Mouse (Mus musculus) heart, embryonic 14.5 days (tissue): ENCODE measurements around the gene Hao2. TPM values are rescaled to one million over a fixed set of nuclear protein-coding genes. Genes with fewer than 3 reads are reported as not detected.

ENCODE experiments used
- ATAC-seq: fragments of 200-750 bp; cut with Nextera tagmentation; 2 replicates; pipeline ENCODE4 v1.8.0; 2017; ENCODE audit warnings: low read depth, moderate TSS enrichment; ENCODE audit not compliant: insufficient number of reproducible peaks, insufficient read depth, low FRiP score
- H3K27ac ChIP-seq, 2 experiments: fragments of 200-500 bp in 1 of 2; fragments of 300-500 bp in 1 of 2; sonication (generic) in 1 of 2; replicated peaks in 1 of 2; 2 replicates each; pipeline ENCODE4 v1.5.1; 2012 to 2014; ENCODE audit warnings: low read depth in 2 of 2, low read length in 2 of 2, control low read depth in 1 of 2, mild to moderate bottlenecking in 1 of 2, mixed read lengths in 1 of 2; ENCODE audit not compliant: control insufficient read depth in 1 of 2, insufficient read depth in 1 of 2
- H3K27me3 ChIP-seq: fragments of 300-500 bp; sonication (generic); 2 replicates; pipeline ENCODE4 v1.6.1; 2014; ENCODE audit warnings: mild to moderate bottlenecking, low read length, control low read depth; ENCODE audit not compliant: control insufficient read depth, insufficient read depth
- H3K36me3 ChIP-seq: fragments of 300-500 bp; sonication (generic); 2 replicates; pipeline ENCODE4 v1.6.1; 2014; ENCODE audit warnings: mild to moderate bottlenecking, control low read depth, low read length, mixed read lengths; ENCODE audit not compliant: control insufficient read depth, insufficient read depth
- H3K4me1 ChIP-seq, 2 experiments: fragments of 200-500 bp in 1 of 2; fragments of 300-500 bp in 1 of 2; sonication (generic) in 1 of 2; 2 replicates each; pipeline ENCODE4 v1.6.1; 2012 to 2014; ENCODE audit warnings: low read length in 2 of 2, control low read depth in 1 of 2, mixed read lengths in 1 of 2; ENCODE audit not compliant: control insufficient read depth in 2 of 2, insufficient read depth in 2 of 2
- H3K4me2 ChIP-seq: fragments of 300-500 bp; sonication (generic); 2 replicates; pipeline ENCODE4 v1.6.1; 2014; ENCODE audit warnings: mild to moderate bottlenecking, low read length
- H3K4me3 ChIP-seq, 2 experiments: fragments of 200-500 bp in 1 of 2; fragments of 300-500 bp in 1 of 2; sonication (generic) in 1 of 2; 2 replicates each; pipeline ENCODE4 v1.5.1; 2012 to 2014; ENCODE audit warnings: low read length in 2 of 2, mild to moderate bottlenecking in 2 of 2, control low read depth in 1 of 2, low read depth in 1 of 2, moderate library complexity in 1 of 2; ENCODE audit not compliant: control insufficient read depth in 1 of 2, insufficient read depth in 1 of 2
- H3K9ac ChIP-seq: fragments of 300-500 bp; sonication (generic); 2 replicates; pipeline ENCODE4 v1.6.1; 2014; ENCODE audit warnings: mild to moderate bottlenecking, low read length
- H3K9me3 ChIP-seq: fragments of 300-500 bp; sonication (generic); 2 replicates; pipeline ENCODE4 v1.6.1; 2016; ENCODE audit warnings: low read length, control low read depth; ENCODE audit not compliant: control insufficient read depth
- WGBS: fragments of 180-500 bp; shearing (Covaris S2); extraction: QIAGEN DNeasy Blood & Tissue Kit; methylation state at CpG from one replicate; pipeline ENCODE4 v1.1.7; 2014; 5-methylcytosine and 5-hydroxymethylcytosine counted together
- polyA plus RNA-seq: library from polyadenylated mRNA; unstranded; fragments of >200 nt; fragmentation: Nextera tagmentation; extraction: Ambion mirVana; gene quantifications from 2 replicates; pipeline ENCODE4 v1.2.1, GENCODE M21; 2014

The Hao2 gene
- polyA plus RNA-seq, 1 experiment from 2014 or later, result not detected

DNA sequence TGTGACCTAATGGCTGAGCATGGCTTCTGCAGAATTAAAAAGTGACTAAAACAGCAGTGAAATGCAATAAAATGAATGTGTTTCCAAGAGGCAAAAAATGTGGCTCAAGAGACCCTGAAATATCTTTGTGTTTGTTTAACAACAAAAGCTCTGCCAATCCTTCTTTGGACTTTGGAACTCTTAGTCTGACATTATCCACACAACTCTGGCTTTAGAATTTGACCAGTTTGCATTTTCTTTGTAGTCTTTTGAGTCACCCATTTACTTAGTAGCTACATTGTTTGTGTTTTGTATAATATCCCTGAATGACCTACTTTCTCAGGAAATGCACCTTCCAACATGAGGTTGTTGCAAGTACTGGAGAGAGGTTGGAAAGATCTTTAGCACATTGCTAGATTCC, 39.4 kb upstream of the Hao2 start:
- Histone ChIP-seq H3K4me1 (no peaks in the 10 kb centered on the region), H3K4me2 (no peak overlapping the region), H3K27ac (no peak overlapping the region), H3K4me3 (no peak overlapping the region), H3K36me3 (no peaks in the 10 kb centered on the region), H3K9me3 (no peaks in the 10 kb centered on the region), H3K9ac (no peak overlapping the region), H3K27me3 (no peaks in the 10 kb centered on the region)
- no peak for ATAC-seq

DNA sequence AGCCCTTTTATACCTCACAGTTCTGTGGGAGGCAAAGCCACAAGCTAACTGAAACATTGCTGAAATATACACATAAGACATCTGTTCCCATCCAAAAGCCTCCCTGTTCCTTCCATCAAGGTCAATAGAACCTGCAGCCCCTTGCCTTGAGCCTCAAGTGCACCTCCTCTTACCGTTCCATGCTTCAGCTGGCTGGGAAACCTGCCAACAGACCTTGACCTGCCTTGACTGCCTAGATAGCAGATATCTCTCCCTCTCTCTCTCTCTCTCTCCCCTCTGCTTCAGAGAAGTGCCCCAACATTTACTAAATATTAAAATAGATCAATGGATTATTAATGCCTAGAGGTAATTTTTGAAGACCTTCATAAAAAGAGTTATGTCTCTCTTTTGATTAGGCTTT, 38.8 kb upstream of the Hao2 start:
- Histone ChIP-seq H3K9me3 (no peaks in the 10 kb centered on the region), H3K36me3 (no peaks in the 10 kb centered on the region), H3K4me3 (no peak overlapping the region), H3K27me3 (no peaks in the 10 kb centered on the region), H3K27ac (no peak overlapping the region), H3K9ac (no peak overlapping the region), H3K4me2 (no peak overlapping the region), H3K4me1 (no peaks in the 10 kb centered on the region)
- ATAC-seq, result no peak
- WGBS, result 4% methylated on average over 1 of the region's 1 CpGs

DNA sequence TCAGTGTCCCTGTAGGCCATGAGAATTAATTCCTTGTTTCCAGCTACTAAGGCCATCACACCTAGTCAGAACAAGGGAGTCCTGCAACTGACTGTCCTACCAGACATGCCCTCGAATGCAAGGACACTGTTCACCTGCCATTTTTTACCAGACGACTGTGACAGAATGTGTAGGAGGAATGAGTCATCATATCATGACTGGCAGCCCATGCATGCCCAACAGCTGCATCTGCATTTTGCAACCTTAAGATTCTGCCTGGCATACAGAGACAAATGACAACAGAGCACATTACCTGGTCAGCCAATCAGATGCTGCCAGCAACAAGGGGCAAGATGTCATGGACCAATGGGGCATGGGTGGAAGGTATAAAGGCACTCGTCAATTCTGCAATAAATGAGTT, 27.4 kb upstream of the Hao2 start:
- H3K36me3 ChIP-seq, result no peaks in the 10 kb centered on the region
- no peak overlapping the region for H3K27ac ChIP-seq
- 69% methylated on average over 3 of the region's 3 CpGs for WGBS

DNA sequence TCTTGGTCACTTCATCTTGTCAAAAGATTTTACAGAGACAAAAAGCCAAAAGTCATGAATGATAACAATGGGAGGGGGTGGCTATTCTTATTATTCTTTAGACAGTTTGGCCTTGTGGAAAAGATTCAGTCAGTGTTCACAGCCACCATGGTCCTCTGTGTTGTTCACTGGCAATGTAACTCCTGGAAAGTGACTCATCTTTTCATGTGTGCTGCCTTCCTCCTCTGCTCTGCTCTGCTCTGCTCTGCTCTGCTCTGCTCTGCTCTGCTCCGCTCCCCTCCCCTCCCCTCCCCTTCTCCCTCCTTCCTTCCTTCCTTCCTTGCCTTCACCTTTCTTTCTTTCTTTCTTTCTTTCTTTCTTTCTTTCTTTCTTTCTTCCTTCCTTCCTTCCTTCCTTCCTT, 24.2 kb upstream of the Hao2 start:
- H3K27ac ChIP-seq, result no peak overlapping the region
- ATAC-seq, result no peak
- H3K4me2 ChIP-seq, result no peak overlapping the region
- no peaks in the 10 kb centered on the region for H3K9me3 ChIP-seq
- H3K27me3 ChIP-seq, result no peaks in the 10 kb centered on the region
- H3K9ac ChIP-seq, result no peak overlapping the region
- no peaks in the 10 kb centered on the region for H3K36me3 ChIP-seq
- no peaks in the 10 kb centered on the region for H3K4me1 ChIP-seq
- WGBS, result no CpG with 5 or more reads among the region's 1 CpGs
- H3K4me3 ChIP-seq, result no peak overlapping the region

More for the DNA sequence above, 27.4 kb upstream of the Hao2 start:
- Histone ChIP-seq H3K9me3 (no peaks in the 10 kb centered on the region), H3K4me1 (no peaks in the 10 kb centered on the region), H3K27me3 (no peaks in the 10 kb centered on the region), H3K9ac (no peak overlapping the region), H3K4me2 (no peak overlapping the region), H3K4me3 (no peak overlapping the region)
- ATAC-seq, result no peak

DNA sequence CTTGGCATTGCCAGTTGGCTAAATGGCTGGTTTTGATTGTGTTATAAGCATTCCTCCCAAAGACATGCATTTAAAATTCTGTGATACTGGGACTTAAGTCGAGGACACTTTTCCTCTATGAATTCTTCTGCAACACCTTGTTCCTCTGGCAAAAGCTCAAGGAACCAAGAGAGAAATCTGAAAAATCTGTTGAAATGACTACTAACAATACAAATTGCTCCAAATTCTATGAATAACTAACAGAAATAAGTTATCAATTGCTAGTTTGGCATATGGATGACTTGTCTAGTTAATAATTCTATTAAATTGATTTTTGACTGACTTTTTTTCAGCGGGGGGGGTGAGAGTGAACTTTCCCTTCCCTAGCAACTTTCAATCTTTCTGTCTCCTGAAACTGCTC, 23.8 kb upstream of the Hao2 start:
- no peak for ATAC-seq
- 75% methylated on average over 2 of the region's 2 CpGs for WGBS
- H3K4me1 ChIP-seq, result no peaks in the 10 kb centered on the region

DNA sequence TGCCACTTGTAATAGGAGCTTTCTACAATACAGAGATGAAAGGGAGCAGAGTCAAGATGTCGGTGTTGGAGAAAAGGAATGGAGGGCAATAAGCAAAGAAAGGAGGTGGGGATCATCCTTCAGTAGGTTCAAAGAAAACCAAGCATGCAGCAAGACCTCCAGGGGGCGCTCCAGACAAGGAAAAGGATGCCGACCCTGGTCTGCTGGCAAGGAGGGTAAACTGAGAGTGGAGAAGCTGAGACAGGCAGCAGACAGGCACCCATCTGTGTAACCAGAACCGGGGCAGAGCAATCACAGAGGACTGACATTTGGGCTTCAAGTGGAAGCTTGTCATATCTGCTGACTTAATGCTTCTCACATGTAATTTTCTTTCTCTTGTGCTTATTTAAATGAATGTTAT, 22.6 kb upstream of the Hao2 start:
- no peaks in the 10 kb centered on the region for H3K27me3 ChIP-seq
- no peak overlapping the region for H3K27ac ChIP-seq
- no peak for ATAC-seq
- no peak overlapping the region for H3K4me2 ChIP-seq
- no peak overlapping the region for H3K9ac ChIP-seq
- no peaks in the 10 kb centered on the region for H3K36me3 ChIP-seq
- H3K9me3 ChIP-seq, result no peaks in the 10 kb centered on the region
- WGBS, result 7% methylated on average over 4 of the region's 4 CpGs
- no peaks in the 10 kb centered on the region for H3K4me1 ChIP-seq
- no peak overlapping the region for H3K4me3 ChIP-seq

More for the DNA sequence above, 23.8 kb upstream of the Hao2 start:
- Histone ChIP-seq H3K9me3 (no peaks in the 10 kb centered on the region), H3K9ac (no peak overlapping the region), H3K27ac (no peak overlapping the region), H3K27me3 (no peaks in the 10 kb centered on the region), H3K4me2 (no peak overlapping the region), H3K36me3 (no peaks in the 10 kb centered on the region), H3K4me3 (no peak overlapping the region)

DNA sequence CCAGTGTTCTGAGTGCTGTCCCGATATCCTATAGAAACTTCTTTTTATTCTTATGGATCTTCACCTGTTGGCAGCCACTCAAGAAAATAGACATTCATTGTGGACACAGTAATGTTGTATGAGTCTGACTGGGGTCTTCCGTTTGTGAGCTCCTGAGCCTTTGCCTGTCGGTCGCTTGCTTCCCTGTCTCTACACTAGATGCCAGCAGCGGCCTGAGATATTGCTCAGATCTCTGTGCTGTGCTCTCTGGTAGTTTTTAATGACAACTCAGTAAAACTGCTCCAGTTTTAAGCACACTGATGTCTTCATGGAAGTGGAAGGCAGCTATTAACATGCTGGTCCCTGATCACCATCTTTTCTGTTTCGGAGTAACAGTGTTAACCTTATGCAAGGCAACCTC, 20.6 kb upstream of the Hao2 start:
- Histone ChIP-seq H3K4me3 (no peak overlapping the region), H3K36me3 (no peaks in the 10 kb centered on the region), H3K9ac (no peak overlapping the region), H3K4me2 (no peak overlapping the region), H3K27me3 (no peaks in the 10 kb centered on the region), H3K4me1 (no peaks in the 10 kb centered on the region), H3K9me3 (no peaks in the 10 kb centered on the region), H3K27ac (no peak overlapping the region)
- no peak for ATAC-seq
- WGBS, result 77% methylated on average over 6 of the region's 6 CpGs

DNA sequence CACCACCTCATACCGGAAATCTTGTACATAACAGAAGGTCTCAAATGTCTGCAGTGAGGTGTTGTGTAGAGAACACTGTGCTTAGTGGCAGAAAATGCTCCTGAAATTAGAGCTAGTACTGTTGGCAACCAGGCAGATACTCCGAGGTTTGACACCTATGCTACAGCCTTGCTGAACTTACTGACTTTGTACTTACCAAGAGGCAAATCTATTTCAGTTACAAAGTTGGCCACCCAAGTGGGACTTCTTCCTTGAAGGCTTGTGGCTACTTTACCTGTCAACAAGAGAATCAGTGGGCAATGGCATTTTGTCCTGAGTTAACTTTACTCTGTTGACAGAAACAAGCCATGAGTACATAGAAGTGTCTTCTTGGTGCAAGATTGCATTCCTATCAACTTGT, 4.6 kb upstream of the Hao2 start:
- Histone ChIP-seq H3K27me3 (no peaks in the 10 kb centered on the region), H3K27ac (no peak overlapping the region), H3K4me3 (no peak overlapping the region), H3K4me2 (no peak overlapping the region), H3K36me3 (no peaks in the 10 kb centered on the region), H3K4me1 (no peaks in the 10 kb centered on the region), H3K9me3 (no peaks in the 10 kb centered on the region), H3K9ac (no peak overlapping the region)
- WGBS, result 86% methylated on average over 2 of the region's 2 CpGs
- ATAC-seq, result no peak
